Mouse (Mus musculus) right cerebral cortex, adult 2 months (tissue): ENCODE data around the gene Gm28048.

Experiments
- DNase-seq, 2 experiments: peaks; one replicate each; pipeline ENCODE4 v3.0.0; 2021 to 2022; ENCODE audit warnings: low spot score in 2 of 2

Gene Gm28048

DNA sequence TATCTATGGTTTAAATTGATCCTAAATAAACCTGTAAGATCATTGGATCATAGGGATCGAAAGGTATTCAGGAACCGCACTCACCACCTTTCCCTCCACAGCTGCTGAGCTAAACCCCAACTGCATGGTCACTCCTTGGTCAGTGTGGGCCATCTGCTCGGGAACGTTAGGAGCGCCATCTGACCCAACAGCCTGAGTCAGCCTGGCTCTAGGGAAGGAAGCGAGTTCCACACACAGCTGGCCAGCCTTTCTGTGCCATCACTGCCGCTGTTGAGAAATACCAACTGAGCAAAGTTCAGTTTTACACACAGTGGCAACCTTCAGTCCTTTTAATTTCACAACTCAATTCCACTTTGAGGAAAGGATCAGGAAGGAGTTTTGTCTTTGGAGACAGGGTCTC, 90.0 kb downstream of the Gm28048 start:
- no peak for DNase-seq

DNA sequence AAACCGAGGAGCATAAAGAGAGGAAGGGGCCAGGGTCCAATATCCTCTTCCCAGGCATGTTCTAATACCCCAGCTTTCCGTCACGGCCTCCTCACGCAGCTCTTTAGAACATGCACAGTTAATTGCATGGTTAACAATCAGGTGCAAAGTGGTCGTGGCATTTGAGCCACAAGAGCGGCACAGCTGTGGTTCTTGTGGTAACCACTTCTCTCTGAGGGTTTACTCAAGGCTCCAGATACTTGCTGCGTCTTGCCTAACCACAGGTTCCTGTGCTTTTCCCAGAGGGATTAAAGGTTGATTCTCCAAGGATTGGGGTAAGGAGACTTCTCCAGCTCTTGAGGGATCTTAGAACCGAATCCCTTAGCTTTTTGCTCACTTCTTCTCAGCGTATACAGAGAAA, 90.6 kb downstream of the Gm28048 start:
- DNase-seq: no peak

- DNase-seq: peak; percentile 42 to 53
Measured at GRCm38 (mm10) chr11:22889224-22889623, 92.7 kb downstream of the Gm28048 start.

GRCm38 (mm10) chr11:22886991-22887390, 94.9 kb downstream of the Gm28048 start:
- no peak for DNase-seq

DNA sequence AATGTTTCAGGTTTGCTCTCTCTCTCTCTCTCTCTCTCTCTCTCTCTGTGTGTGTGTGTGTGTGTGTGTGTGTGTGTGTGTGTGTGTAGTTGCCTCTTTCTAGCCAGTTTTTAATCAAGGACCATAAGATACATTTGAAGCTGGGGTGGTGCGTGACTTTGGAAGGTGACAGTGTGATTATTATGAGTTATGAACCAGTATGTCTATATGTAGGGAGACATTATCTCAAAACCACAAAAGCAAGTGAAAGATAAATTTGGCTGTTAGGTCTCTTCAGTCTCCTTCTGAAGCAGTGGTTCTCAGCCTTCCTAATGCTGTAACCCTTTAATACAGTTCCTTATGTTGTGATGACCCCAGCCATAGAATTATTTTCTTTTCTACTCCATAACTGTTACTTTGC, 96.5 kb downstream of the Gm28048 start:
- DNase-seq: no peak

DNA sequence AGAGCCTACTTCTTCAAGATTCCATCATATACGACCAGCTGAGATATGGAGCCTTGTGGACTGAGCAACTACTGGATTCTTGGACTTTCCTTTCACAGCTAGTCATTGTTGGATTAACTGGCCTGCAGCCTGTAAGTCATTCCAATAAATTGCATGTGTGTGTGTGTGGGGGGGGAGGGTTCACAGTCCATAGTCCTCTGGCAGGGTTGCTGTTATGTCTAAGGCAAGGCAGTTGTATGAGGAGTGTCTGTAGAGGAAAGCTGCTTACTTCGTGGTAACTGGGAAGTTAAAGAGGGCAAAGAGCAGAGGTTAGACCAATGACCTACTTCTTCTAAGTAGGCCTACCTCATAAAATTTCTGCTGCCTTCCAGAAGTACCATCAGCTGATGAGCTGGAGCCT, 98.2 kb downstream of the Gm28048 start:
- DNase-seq: no peak

- DNase-seq: no peak
Measured at GRCm38 (mm10) chr11:22882926-22883325, 99.0 kb downstream of the Gm28048 start.

DNA sequence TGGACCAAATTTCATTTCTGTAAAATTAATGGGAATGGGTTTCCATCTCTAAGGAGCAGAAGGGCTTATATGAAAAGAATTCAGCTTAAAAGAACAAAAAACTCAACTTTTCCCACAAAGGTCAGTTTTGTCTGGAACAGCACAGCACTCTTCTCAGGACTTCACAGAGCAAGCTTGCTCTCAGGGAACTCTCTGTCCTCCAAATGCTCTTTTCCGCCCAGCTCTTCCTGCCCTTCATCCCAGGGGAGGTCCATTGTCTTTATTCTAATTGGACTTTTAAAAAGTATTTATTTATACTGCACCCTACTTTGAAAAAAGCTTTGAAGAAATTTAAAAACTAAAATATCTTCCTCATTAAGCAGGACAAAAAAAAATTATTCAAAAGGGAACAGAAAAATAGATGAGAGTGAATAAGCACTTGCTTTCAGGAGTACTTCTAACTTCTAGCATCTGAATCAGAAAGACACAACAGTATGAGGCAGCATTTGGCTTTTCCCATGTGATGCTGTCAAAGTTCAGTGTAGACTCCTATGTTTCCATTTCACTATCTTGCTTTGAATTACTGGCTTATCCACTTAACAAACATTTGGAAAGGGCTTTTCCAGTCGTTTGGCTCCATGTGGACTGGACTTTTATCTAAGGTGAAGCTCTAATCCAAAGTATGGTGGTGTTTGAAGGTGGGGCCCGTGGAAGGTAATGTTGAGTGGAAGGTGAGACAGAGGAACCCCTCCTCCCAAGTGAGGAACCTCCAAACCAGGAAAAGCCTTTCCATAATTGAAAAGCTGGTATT, 101.3 kb downstream of the Gm28048 start:
- DNase-seq: no peak

- DNase-seq: no peak
Measured at GRCm38 (mm10) chr11:22879645-22880044, 102.2 kb downstream of the Gm28048 start.

DNA sequence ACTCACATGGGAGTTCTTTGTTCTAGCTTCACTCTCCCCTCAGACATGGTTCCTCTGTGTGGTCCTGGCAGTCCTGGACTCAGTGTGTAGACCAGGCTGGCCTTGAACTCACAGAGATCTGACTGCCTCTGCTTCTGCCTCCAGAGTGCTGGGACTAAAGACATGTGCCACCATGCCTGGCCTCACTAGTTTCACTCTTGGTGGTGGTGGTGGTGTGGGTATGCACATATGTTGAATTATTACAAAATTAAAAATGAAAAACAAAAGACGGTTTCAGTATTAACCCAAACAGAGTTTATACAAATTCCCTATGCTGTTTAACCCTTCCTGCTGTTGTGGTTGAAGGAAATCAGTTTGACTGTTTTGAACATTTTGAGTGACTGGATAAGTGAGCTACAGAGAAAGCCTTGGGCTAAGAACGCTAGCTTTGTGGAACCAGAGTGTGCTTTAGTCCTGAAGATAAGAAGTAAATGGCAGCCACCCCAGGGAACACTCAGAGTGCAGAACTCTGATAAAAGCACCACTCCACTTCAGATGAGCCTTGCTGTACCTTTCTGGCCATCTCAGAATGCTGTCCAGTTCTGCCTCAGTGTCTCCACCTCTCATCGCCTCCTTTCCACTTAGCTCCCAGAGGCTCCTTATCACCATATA, 105.1 kb downstream of the Gm28048 start:
- DNase-seq: no peak

- no peak for DNase-seq
Measured at GRCm38 (mm10) chr11:22875279-22875678, 106.6 kb downstream of the Gm28048 start.

DNA sequence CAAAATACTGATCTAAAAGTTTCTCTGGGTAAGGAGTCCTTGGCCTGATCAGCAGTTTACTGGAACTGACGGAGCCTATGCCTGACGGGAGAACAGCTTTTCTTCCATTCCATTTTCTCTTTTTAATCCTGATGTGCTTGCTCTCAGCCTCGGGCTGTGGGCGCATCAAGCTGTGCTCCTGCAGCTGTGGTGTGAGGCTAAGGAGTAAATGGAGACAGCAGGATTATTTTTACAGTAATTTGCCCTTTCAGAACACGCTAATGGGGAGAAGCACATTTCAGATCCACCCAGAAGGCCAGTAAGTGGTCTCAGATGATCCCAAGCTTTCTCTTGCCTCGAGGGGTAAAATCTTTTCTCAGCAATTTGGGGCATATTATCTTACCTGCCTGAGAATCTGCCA, 107.1 kb downstream of the Gm28048 start:
- no peak for DNase-seq

DNA sequence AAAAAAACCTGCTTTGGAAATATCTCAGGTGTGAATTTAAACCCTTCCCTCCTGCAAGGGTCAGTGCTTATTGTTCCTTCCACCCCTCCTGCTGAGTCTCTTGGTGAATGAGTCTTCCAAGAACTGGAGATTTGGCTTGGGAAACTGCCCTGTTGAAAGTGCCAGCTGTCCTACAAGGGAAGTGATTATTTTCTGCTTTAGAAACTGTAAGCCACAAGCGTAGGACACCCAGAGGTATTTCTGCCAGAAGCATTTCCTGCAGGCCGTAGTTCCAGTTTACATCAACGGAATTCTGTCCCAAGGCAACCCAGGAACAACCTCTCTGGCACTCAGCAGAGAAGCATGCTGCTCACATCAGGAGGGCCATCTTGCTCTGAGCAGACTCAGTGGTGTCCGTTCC, 108.5 kb downstream of the Gm28048 start:
- no peak for DNase-seq

DNA sequence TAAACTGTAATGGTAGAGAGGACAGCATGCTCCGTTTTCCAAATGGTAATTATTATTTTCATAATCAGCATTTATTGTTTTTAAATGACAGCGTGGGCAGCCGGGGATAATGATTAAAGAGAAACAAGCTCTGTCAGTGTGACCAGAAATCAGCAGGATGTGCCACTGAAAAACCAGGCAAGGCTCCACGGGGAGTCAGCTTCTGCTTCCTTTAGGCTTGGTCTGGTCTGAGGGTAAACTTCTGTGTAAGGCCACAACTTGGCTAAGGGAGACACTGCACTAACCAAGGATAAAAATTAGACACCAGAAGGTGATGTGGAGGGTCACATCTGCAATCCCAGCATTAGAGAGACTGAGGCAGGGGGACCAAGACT, 109.6 kb downstream of the Gm28048 start:
- no peak for DNase-seq

DNA sequence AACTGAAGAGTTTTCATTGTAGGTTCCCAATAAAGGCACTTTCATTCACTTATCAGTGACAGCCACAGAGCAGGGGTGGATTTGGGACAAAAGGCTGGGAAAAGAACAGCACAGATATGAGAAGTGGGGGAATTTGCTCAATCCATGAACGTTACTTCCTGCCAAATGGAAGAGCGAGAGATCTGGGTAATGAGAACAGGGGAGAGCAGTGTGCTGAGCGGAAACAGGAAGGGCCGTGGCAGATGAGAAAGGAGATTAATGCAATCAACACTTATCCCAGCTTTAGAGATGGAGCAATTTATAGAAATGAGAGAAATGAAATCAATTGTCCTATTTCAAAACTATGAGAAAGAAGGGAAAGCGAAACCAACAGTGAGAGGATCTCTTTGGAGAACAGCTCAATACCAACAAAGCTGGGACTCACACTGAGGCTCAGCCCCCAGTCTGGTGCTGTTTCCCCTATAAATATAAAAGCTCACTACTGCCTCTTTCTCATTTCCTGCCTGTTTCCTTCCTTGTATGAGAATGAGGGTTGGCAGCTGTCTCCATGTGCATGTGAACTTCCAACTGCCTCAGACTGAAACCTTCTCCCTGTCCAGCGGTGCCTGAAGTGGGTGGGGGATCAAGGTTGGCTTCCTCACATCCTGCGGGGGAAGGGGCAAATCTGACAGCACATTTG, 110.1 kb downstream of the Gm28048 start:
- DNase-seq: no peak

GRCm38 (mm10) chr11:22868582-22868981, 113.3 kb downstream of the Gm28048 start:
- no peak for DNase-seq

DNA sequence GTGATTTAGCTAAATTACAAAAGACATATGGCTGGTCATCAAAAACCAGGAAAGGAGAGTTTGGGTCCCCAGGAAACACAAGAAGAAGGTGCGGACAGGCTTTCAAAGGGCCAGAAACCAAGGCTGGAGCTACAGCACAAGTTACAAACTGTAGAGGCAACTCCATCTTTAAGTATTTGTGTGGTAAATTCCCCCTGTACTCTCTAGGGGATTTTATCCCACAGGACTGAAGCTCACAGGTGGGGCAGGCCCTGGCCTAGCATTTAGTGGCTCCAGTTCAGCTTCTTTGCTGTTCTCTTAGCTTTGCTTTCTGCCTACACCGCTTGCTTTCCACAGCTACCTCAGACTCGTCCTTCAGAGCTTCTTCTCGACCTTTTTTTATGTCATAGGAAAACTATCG, 114.2 kb downstream of the Gm28048 start:
- no peak for DNase-seq

DNA sequence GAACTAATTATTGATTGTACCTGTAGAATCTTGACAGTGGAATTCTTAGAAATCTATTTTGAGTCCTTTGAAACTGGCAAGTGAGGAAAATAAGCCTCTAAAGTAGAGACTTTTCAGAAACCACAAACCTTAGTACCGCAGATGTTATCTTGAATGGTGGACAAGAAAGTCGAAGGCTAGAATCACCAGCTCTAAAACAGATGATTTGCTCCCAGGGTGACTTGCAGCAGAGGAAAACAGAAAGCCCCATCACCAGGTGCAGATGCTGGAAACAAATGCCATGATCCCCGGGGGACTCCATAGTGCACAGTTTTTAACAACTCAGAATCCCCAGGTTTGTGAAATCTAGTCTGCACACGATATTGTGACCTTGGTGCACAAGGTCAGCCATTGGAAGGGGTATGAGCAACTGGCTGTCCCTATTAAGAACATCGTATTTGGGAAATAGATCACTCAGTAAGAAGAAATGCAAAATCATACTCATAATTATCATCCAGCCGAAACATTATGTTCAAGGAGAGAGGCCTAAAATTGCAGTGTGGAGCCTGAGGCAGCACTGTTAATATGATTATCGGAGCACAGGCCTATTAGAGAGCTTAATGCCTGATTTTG, 116.1 kb downstream of the Gm28048 start:
- no peak for DNase-seq

- DNase-seq: no peak
Measured at GRCm38 (mm10) chr11:22864305-22865060, 117.4 kb downstream of the Gm28048 start.

GRCm38 (mm10) chr11:22863581-22863980, 118.3 kb downstream of the Gm28048 start:
- no peak for DNase-seq

- DNase-seq: no peak
Measured at GRCm38 (mm10) chr11:22861315-22861714, 120.6 kb downstream of the Gm28048 start.
